Mouse (Mus musculus): ENCODE results near the gene Poc1b. TPM values are rescaled to one million over a fixed set of nuclear protein-coding genes. Genes with fewer than 3 reads are reported as not detected.

Poc1b gene
- total RNA-seq, 1 experiment: 3.6 TPM

DNA sequence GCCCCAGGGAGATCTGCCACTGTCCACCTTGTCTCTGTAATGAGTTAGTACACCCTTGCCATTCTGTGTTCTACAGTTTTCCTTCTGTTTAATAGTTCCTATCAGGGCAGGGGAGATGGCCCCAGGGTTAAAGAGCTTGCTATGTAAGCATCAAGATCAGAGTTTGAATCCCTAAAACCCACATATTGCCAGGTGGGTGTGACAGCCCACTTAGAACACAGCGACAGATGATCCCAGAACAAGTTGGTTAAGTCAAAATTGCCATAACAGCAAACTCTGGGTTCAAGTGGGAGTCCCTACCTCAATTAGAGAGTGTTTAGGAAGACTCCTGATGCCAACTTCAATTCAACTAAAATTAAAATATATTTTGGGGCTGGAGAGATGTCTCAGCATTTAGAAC, 81.3 kb downstream of the Poc1b start:
- TF ChIP-seq HCFC1 (IDR thresholded peaks at IDR 0.05; ENCODE audit: borderline replicate concordance, insufficient read depth, low read length): no peak
- TF ChIP-seq CHD2 (IDR thresholded peaks at IDR 0.05; ENCODE audit: low read depth, low read length): no peak
- TF ChIP-seq MAFK (IDR thresholded peaks at IDR 0.05; ENCODE audit: insufficient read depth, low read depth, low read length): no peak
- TF ChIP-seq ZC3H11A (IDR thresholded peaks at IDR 0.05; ENCODE audit: borderline replicate concordance, low read depth, low read length): no peak
- no peak for TF ChIP-seq ZNF384 (IDR thresholded peaks at IDR 0.05; ENCODE audit: low read depth, low read length)
- H3K4me3 ChIP-seq (ENCODE audit: insufficient read depth in 1 of 2, low read depth in 1 of 2, low read length in 2 of 2, poor library complexity in 1 of 2, severe bottlenecking in 1 of 2): no peak overlapping the region
- H3K4me1 ChIP-seq (ENCODE audit: control insufficient read depth in 2 of 2, insufficient read depth in 2 of 2, low read length in 2 of 2, poor library complexity in 1 of 2): no peaks in the 10 kb centered on the region
- in situ Hi-C loops (cut with MboI; ENCODE audit: low sequenced_read_pairs in 2 of 2, unreplicated experiment in 2 of 2): loop anchor here in 1 of 2 experiments (25.0 kb wide), 1 partner anchor 424 kb away; no protein-coding TSS in a partner anchor
- H3K9ac ChIP-seq (ENCODE audit: insufficient read depth, low read depth, low read length, poor library complexity, severe bottlenecking): no peak overlapping the region
- H3K9me3 ChIP-seq (ENCODE audit: control insufficient read depth, insufficient read depth, low read depth, low read length): no peaks in the 10 kb centered on the region
- no peaks in the 10 kb centered on the region for H3K36me3 ChIP-seq (ENCODE audit: control insufficient read depth, insufficient read depth, low read length, poor library complexity, severe bottlenecking)
- no peak for DNase-seq (ENCODE audit: low read depth, low spot score)
- no peak overlapping the region for H3K27ac ChIP-seq (ENCODE audit: insufficient read depth, low read depth, low read length, poor library complexity, severe bottlenecking)

DNA sequence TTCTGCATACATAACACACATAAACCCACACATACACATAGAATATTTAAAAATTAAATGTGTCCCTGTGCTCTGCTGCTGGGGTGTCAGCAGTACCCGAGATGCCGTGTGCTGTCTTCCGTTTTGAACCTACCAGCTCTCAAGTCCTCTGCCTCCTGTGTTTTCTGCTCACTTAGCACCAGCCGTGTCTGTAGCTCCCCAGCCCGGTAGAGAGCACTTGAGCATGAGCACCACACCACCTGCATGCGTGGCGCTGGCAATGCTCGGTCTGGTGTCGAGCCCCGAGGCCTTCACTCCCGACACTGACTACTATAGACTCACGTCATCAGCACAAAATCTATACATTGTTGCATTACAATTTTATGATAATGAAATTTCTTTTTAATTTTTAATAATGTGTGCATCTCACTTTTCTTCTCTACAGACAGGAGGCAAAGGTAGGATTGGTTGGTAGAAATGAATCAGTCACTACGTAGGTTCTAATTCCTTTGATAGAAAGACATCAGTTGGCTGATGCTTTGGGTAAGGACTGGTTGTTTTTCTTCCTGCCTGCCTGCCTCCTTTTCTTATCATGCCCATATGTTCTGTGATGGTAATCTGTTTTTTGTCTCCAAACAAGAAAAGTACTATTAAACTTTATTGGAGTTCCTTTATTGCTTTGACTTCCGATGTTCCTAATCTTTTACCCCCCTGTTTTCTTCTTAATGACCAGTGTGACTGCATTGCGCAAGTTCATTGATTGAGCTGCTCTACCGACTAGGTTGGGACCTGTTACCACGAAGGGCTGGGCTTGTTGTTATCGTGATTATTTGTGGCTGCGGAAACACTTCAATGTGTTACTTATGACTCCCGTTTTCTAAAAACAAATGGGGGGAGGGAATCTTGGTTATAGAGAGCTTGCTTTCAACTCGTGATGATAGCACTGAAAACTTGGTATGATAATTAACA, 82.1 kb downstream of the Poc1b start:
- no peak for DNase-seq (ENCODE audit: low read depth, low spot score)
- Histone ChIP-seq H3K9ac (ENCODE audit: insufficient read depth, low read depth, low read length, poor library complexity, severe bottlenecking) (no peak overlapping the region), H3K4me1 (ENCODE audit: control insufficient read depth in 2 of 2, insufficient read depth in 2 of 2, low read length in 2 of 2, poor library complexity in 1 of 2) (no peaks in the 10 kb centered on the region), H3K4me3 (ENCODE audit: insufficient read depth in 1 of 2, low read depth in 1 of 2, low read length in 2 of 2, poor library complexity in 1 of 2, severe bottlenecking in 1 of 2) (no peak overlapping the region), H3K27ac (ENCODE audit: insufficient read depth, low read depth, low read length, poor library complexity, severe bottlenecking) (no peak overlapping the region), H3K36me3 (ENCODE audit: control insufficient read depth, insufficient read depth, low read length, poor library complexity, severe bottlenecking) (no peaks in the 10 kb centered on the region), H3K9me3 (ENCODE audit: control insufficient read depth, insufficient read depth, low read depth, low read length) (no peaks in the 10 kb centered on the region)
- in situ Hi-C loops (cut with MboI; ENCODE audit: low sequenced_read_pairs in 2 of 2, unreplicated experiment in 2 of 2): loop anchor here in 1 of 2 experiments (25.0 kb wide), 1 partner anchor 423 kb away; no protein-coding TSS in a partner anchor
- TF ChIP-seq ZNF384 (IDR thresholded peaks at IDR 0.05; ENCODE audit: low read depth, low read length) (no peak), MAFK (IDR thresholded peaks at IDR 0.05; ENCODE audit: insufficient read depth, low read depth, low read length) (no peak), ZC3H11A (IDR thresholded peaks at IDR 0.05; ENCODE audit: borderline replicate concordance, low read depth, low read length) (no peak), CHD2 (IDR thresholded peaks at IDR 0.05; ENCODE audit: low read depth, low read length) (no peak), HCFC1 (IDR thresholded peaks at IDR 0.05; ENCODE audit: borderline replicate concordance, insufficient read depth, low read length) (no peak)

- Histone ChIP-seq H3K36me3 (ENCODE audit: control insufficient read depth, insufficient read depth, low read length, poor library complexity, severe bottlenecking) (no peaks in the 10 kb centered on the region), H3K4me1 (ENCODE audit: control insufficient read depth in 2 of 2, insufficient read depth in 2 of 2, low read length in 2 of 2, poor library complexity in 1 of 2) (no peaks in the 10 kb centered on the region), H3K27ac (ENCODE audit: insufficient read depth, low read depth, low read length, poor library complexity, severe bottlenecking) (no peak overlapping the region), H3K9ac (ENCODE audit: insufficient read depth, low read depth, low read length, poor library complexity, severe bottlenecking) (no peak overlapping the region), H3K4me3 (ENCODE audit: insufficient read depth in 1 of 2, low read depth in 1 of 2, low read length in 2 of 2, poor library complexity in 1 of 2, severe bottlenecking in 1 of 2) (no peak overlapping the region), H3K9me3 (ENCODE audit: control insufficient read depth, insufficient read depth, low read depth, low read length) (no peaks in the 10 kb centered on the region)
- DNase-seq (ENCODE audit: low read depth, low spot score): peak; percentile 69
- in situ Hi-C loops (cut with MboI; ENCODE audit: low sequenced_read_pairs in 2 of 2, unreplicated experiment in 2 of 2): loop anchor here (10.0 to 25.0 kb wide), 2 partner anchors 384 to 422 kb away; no protein-coding TSS in a partner anchor
- TF ChIP-seq CHD2 (IDR thresholded peaks at IDR 0.05; ENCODE audit: low read depth, low read length) (no peak), MAFK (IDR thresholded peaks at IDR 0.05; ENCODE audit: insufficient read depth, low read depth, low read length) (peak; percentile 27; the same call in 1 of the 2 replicates), ZNF384 (IDR thresholded peaks at IDR 0.05; ENCODE audit: low read depth, low read length) (no peak), HCFC1 (IDR thresholded peaks at IDR 0.05; ENCODE audit: borderline replicate concordance, insufficient read depth, low read length) (no peak), ZC3H11A (IDR thresholded peaks at IDR 0.05; ENCODE audit: borderline replicate concordance, low read depth, low read length) (peak; percentile 99)
These were observed 84.0 kb downstream of the Poc1b start for GRCm38 (mm10) chr10:99190798-99191197.

DNA sequence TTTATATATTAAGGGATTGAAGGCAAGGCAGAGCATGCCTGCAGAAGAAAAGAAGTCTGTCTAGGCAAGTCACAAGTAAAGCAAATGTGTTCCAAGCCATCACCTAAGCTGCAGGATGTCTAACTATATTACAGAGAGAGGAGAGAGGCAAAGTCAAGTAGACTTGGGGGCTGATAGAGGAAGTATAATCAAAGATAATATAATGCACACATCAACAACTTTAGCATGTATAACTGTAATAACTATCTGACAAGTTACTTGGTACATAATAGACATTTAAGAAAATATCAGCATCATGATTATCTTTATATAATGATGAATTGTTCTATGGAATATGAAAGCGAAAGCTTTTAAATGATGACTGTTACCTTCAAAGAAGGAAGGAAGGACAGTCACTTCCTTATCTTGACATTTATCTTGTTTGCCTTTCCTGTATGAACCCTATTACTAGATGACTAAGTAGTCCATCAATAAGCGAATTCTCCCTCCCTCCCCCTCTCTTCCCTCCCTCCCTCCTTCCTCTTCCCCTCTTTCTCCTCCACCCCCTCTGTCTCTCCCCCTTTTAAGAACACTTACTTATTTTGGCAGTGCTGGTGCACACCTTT, 87.7 kb downstream of the Poc1b start:
- Histone ChIP-seq H3K27ac (ENCODE audit: insufficient read depth, low read depth, low read length, poor library complexity, severe bottlenecking) (no peak overlapping the region), H3K4me1 (ENCODE audit: control insufficient read depth in 2 of 2, insufficient read depth in 2 of 2, low read length in 2 of 2, poor library complexity in 1 of 2) (no peaks in the 10 kb centered on the region), H3K9me3 (ENCODE audit: control insufficient read depth, insufficient read depth, low read depth, low read length) (no peaks in the 10 kb centered on the region), H3K36me3 (ENCODE audit: control insufficient read depth, insufficient read depth, low read length, poor library complexity, severe bottlenecking) (no peaks in the 10 kb centered on the region), H3K9ac (ENCODE audit: insufficient read depth, low read depth, low read length, poor library complexity, severe bottlenecking) (no peak overlapping the region), H3K4me3 (ENCODE audit: insufficient read depth in 1 of 2, low read depth in 1 of 2, low read length in 2 of 2, poor library complexity in 1 of 2, severe bottlenecking in 1 of 2) (no peak overlapping the region)
- no peak for DNase-seq (ENCODE audit: low read depth, low spot score)
- TF ChIP-seq ZNF384 (IDR thresholded peaks at IDR 0.05; ENCODE audit: low read depth, low read length) (no peak), CHD2 (IDR thresholded peaks at IDR 0.05; ENCODE audit: low read depth, low read length) (no peak), ZC3H11A (IDR thresholded peaks at IDR 0.05; ENCODE audit: borderline replicate concordance, low read depth, low read length) (no peak), MAFK (IDR thresholded peaks at IDR 0.05; ENCODE audit: insufficient read depth, low read depth, low read length) (no peak), HCFC1 (IDR thresholded peaks at IDR 0.05; ENCODE audit: borderline replicate concordance, insufficient read depth, low read length) (no peak)
- in situ Hi-C loops (cut with MboI; ENCODE audit: low sequenced_read_pairs in 2 of 2, unreplicated experiment in 2 of 2): loop anchor here (10.0 to 25.0 kb wide), 2 partner anchors 380 to 418 kb away; no protein-coding TSS in a partner anchor
